Mouse (Mus musculus): ENCODE data around the gene Phf11d.

DNA sequence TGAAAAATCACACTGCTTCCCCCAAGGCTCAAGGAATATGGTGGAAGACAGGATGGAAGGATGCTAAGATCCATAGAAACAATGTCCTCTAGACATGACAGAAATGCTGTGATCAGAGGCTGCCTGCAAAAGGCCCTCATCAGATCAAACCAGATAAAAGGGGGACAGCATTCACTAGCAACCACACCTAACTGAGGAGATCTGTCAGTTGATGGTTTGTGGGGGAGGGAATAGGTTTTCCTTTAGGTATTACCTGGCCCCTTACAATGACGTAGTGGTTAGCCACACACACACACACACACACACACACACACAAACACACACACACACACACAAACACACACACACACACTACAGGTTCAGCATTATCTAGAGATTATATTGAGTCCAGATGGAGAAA is 25.7 kb downstream of the Phf11d start:
- TF ChIP-seq CTCF (IDR thresholded peaks at IDR 0.05; ENCODE audit: control insufficient read depth, insufficient read depth, low read length) (no peak), POLR2A (IDR thresholded peaks at IDR 0.05; ENCODE audit: borderline replicate concordance, control insufficient read depth, low read depth, low read length) (no peak)
